Mouse (Mus musculus) right cerebral cortex, postnatal 36 days (tissue): Measurements from ENCODE around the gene Pknox2.
A peak's percentile ranks its signal among the peaks of the same experiment; 100 is the strongest.

Source experiments
- DNase-seq, 2 experiments: peaks; one replicate each; pipeline ENCODE4 v3.0.0; 2022; ENCODE audit warnings: low spot score in 2 of 2, mixed read lengths in 1 of 2

The Pknox2 gene

DNA sequence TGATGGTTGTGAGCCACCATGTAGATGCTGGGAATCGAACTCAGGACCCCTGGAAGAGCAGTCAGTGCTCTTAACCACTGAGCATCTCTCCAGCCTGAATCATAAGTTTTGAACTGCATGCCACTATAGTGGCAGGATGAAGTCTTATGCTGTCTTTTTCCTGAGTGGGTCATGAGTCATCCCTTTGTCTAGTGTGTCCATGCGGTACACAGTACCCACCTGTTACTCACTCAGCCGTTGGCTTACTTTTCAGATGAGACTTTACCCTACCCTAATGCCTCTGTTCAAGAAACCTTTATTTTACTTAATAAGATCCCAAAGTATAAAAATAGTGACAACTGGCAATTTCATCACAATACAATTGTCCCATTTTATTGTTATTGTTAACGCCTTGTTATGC is 95.5 kb downstream of the Pknox2 start:
- no peak for DNase-seq

DNA sequence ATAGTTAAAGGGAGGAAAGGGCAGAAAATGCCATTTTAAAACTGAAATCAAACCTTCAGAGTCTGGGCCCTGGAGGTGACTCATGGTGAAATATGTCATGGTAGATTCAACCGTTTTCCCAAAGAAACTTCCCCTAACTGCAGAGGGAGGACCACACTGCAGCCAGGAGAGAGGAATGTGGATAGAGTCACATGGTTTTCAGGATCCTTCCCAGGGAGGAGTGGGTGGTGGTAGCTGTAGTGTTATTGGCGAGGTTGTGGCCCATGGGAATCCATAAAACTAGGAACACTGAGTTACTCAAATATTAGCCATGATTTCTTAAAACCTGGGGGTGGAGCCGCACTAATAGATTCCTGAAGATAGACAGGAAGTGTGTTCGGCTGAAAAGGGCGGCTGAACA is 99.7 kb downstream of the Pknox2 start:
- DNase-seq = no peak

DNA sequence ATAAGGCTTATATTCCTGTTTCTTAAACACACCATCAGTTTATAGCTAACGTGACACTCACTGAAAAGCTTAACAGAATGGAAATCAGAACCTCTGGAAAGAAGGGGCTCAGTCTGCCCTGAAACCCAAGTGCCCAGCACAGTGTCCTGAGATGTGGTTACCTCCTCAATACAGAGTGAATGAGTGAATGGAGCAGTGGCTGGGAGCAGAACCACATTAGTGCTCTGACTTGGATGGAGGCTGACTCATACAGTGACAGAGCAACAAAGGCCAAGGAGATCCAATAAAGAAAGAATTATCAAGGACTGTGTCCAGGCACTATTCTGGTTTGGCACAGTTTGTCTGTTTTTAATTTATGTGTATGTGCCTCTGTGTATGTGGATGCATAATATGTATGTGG is 101.3 kb downstream of the Pknox2 start:
- DNase-seq = no peak

DNA sequence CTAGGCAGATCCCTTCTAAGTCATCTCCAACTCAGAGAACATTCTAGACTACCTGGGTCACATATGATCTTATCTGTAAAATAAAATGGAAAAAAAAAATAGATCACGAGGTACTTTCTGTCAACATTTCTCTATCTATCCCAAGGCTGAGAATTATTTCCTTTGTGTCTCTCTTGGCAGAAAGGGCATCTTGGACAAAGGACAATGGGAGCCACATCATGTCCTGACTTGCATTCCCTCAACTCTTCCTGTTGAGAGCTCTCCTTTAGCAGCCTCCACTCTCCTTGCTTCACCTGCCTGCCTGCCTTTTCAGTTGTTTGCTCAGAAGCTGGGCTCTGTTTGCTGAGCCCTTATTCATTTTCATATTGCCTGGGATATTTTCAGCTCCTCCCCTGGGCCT is 103.0 kb downstream of the Pknox2 start:
- DNase-seq = no peak

DNA sequence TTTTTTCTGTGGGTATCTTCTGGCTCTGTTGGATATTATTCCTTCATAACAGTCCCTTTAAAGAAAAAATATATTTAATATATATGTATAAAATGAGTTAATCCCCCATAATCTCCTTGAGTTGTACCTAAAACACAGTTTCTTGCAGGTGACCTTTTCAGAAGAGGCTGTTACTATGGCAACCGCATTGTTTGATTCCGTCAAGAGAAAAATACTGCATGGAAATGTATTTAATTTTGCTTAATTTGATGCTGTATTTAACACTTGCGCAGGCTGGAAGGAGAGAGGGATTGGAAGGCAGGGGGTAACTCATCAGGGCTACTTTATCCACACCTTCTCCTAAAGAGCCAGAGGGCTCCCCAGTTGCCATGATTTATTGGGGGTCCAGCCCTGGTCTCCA is 108.3 kb downstream of the Pknox2 start:
- no peak for DNase-seq

DNA sequence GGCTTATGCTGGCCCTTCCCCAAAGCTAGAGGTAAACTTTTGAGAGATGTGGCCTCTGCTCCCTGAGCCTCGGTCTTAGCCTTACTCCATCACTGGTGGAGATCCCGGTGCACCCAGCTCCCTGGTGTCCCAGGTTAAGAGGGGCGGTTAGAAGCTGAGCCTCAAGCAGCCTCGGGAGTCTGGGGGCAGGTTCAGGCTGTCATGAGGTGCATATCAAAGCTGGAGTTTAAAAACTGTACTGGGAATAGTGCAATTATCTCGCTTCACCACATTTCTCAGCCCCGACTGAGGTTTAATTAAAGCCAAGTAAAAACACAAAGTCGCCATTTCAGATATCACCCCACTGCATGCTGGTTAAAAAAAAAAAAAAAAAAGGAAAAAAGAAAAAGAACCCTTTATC is 108.8 kb downstream of the Pknox2 start:
- no peak for DNase-seq

DNA sequence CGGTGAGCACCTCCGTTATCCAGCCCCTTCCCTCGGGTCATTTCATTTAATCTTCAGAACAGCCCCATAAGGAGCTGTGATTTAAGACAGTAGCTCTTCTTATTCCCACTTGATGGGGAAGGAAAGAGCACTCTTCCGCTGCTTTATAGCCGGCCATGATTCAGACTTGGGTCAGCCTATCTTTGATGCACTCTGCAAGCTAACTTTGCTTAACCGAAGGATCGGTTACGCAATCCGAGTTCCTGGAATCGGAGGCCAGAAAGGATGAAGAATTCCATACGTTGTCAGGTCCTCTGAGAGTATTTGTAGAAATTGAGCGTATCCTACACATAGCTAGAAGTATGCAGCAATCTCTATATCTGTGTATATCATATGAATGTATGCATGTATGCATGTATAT is 109.8 kb downstream of the Pknox2 start:
- no peak for DNase-seq

DNA sequence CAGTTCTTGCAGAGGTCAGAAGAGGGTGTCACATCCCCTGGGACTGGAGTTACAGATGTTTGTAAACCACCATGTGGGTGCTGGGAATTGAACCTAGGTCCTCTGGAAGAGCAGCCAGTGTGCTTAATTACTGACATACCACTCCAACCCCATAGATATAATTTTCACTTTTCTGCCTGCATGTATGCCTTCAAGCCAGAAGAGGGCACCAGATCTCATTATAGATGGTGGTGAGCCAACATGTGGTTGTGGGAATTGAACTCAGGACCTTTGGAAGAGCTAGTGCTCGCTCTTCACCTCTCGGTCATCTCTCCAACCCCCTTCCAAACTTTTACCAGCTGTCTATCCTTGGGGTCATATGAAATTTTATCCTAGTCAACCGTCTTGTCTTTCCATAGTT is 112.0 kb downstream of the Pknox2 start:
- DNase-seq = no peak

DNA sequence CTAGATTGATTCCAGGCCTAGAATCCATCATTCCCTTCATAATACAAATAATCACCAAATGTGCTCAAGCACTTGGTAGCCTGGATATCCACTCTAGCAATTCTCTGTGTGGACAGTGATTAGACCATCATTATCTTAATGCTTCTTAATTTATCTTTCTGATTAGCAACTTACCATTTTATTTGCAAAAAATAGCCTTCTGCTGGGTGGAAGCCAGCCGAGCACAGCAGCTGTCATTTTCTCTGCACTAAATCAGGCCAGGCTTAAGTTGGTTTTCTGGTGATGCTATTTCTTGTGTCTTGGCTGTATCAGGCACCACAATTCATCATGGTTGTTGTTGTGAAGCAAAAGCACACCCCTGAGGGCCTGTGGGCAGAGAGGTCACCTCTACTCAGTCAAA is 112.9 kb downstream of the Pknox2 start:
- DNase-seq = no peak

DNA sequence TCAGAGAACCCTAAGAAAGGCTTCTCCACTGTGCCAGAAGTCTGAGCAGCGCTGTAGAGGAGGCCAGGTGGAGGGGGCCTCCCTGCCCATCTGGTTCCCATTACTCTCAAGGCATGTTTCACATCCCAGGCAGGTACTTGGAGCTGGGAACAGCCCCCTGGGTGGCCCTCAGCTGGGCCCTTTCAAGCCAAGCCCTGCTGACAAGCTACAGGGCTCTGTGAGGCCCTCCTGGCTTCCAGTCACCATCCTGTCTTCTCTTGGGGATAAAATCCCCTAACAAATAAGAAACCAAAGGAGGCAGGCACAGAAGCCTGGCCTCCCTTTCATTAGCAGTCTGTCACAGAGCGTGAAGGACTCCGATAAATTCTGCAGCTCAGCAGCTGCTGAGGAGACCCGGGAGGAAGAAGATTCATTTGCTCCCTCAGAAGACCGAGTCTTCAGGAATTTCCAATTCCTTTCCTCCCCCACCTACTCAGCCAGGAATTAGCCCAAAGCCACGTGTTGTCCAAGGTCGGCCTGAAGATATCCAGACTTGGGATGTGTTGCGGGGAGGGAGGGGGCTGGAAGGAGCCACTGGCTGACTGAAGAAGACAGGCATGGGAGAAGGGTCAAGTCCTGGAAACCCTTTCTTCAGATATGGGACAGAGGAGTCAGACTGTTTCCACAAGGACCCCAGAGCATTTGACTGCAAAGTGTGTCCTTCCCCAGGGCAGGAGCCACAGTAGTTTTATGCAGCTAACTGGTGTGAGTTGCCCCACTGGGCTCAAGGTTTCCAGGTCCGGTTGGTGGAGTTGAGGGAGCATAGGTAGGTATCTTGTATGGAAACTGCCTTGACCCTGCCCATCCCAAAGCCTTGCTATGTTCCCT is 116.6 kb downstream of the Pknox2 start:
- DNase-seq = no peak

DNA sequence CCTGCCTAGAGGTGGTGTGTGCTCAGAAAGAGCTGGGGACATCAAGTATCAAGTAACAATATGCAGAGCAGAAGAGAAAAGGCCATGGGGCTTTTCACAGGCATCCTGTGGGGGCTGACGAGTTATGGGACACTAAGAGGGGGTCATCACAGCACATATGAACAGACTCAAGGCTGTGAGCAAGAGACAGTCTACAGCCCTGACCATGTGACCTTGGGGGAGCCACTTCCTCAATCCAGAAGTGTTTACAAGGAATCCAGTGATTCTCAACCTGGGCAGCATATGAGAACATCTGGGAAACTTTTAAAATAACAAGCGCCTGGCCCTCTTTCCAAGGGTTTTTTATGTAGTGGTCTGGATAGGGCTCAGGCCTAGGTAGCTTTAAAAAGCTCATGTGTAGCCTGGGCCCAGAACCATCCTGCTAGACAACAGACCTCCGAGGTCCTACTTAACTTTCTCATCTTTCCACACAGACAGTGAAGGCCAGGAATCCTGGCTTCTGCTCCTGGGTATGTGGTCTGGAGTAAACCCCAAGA is 117.3 kb downstream of the Pknox2 start:
- no peak for DNase-seq

DNA sequence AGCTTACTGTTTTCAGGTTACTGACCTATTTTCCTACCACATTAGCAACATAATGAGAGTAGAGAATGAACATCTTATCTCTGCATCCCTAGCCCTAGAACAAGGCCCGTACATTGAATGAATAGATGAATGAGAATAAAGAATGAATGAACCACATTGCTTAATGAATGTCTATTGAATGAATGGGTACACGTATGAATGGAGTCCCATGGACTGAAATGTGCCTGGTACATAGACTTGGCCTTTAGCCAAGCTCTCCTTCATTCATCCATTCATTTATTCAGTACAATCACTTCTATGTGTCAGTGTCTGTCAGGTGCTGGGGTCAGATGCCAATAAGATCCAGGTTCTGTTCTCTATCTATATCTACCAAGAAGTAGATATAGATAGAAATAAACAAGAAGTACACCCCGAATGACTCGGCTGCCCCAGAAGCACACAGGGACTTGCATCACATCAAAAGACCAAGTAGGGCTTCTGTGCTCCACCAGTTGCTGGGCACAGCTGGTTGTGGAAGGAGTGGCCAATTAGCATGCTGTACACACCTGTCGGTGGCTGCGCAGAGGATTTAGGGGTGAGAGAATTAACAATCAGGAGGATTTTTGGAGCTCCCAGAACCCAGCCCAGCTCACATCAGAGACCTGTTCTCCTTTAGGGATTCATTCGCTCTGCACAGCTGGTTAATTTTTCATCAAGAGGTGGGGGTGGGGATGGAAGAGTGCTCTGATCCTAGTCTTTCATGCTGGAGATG is 119.2 kb downstream of the Pknox2 start:
- no peak for DNase-seq

DNA sequence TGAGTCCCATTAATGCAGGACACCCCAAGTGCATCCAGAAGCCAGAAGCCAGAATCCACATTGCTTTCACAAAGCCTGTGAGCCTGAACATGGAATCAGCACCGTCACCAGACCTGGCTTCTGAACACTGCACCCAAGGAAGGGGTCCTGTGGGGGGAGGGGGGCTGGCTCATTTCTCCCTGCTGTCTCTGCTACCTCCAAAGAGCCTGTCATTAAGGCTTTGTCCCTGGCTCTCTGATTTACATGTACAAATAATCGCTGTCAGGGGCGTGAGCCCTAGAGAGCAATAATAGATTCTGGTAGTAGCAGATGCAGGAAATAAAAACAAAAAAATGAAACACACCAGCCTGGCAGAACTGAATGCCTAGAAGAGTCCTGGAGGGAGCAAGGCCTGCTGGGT is 121.3 kb downstream of the Pknox2 start:
- no peak for DNase-seq

DNA sequence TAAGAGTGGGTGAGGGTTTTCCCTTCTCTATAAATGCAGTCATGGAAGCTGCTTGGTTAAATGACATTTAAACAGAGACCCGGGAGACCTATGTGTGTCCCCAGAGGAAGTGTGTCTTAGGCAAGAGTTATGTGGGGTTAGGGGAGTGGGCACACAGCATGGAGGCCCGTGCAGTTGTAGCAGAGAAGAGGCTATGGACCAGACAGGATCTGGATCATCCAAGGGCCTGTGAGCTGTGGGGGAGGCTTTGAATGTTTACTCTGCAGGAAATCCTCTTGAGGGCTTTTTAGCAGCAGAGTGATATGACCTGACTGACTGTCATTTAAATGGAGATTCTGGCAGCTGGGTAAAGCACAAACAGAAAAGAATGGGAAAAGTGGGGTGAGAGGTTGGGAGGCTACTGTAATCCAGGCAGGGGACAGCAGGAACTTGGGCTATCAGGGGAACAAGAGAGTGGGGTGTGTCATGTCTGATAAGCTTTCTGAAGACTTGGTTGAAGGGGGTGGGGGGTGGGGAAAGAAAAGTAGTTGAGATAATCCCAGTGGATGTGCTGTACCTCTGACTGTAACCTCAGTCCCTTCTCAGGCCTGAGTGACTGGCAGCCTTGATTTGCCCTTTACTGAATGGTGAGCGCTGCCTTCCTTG is 125.5 kb downstream of the Pknox2 start:
- no peak for DNase-seq

DNA sequence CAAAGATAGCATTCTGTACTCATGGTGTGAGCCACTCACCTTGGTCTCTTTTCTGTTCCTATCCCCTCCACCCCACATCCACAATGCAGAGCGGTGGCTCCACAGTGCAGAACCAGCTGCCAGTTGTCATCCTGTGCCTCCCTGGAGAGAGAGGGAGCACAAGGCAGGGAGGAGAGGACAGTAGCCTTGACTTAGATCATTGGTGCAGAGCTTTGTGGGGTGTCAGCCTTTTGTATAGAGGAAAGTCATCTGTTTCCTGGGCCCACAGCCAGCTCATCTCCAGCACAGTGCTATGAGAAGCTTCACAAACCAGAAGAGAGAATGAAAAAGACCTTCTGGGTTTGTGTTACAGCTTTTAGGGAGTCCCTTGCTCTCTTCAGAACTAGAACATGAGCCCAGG is 129.1 kb downstream of the Pknox2 start:
- DNase-seq = peak; percentile 34 to 71

DNA sequence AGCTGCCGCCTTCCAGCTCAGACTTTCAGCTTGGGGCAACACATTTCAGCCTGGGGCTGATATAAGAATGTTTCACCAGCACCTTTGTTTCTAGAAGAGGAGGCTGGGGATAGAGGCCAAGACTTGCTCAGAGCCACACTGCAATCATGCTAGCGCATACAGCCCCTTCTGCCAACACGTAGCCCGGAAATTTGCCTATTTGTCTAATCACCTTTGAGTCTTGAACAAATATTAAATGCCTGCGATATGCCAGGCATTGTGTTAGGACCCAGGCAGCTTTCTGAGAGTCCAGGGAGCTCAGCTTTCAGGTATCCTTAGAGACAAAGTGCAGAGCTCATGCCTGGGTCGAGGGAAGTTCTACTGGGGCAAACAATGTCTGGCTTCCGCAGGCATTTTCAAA is 130.0 kb downstream of the Pknox2 start:
- no peak for DNase-seq

DNA sequence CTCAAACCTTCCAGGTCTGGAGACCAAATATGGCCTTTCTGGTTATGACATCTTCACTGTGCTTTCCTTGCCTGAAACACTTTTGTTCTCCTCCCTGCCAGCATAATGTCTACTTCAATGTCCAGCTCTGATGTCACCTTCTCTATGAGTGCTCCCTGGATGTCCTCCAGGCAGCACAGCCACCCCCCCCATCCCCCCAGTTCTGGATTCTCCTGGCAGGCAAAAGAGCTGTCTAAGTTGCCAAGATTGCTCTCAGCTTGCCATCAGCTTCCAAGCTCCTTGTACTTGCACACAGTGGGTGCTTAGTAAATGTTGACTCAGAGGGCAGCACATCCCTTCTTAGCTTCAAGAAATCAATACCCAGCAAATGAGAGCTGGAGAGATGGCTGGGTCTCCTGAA is 131.0 kb downstream of the Pknox2 start:
- no peak for DNase-seq

DNA sequence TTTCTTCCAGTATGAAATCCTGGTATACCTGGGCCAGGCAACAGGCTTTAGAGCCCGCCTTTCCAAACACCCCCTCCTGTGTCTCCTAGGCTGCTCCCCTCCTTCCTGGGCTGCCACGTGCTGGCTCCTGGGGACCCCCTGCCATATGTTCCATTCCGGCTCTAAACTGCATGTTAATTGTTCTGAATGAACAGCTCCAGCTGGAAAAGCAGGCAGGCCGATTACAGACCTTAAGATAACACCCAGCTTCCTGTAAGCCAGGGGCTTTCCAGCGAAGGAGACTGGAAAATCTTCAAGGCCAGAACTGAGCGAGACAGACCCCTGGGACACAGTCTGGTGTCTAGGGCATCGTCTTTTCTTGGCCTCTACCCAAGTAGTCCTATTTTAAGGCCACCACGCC is 133.6 kb downstream of the Pknox2 start:
- no peak for DNase-seq

DNA sequence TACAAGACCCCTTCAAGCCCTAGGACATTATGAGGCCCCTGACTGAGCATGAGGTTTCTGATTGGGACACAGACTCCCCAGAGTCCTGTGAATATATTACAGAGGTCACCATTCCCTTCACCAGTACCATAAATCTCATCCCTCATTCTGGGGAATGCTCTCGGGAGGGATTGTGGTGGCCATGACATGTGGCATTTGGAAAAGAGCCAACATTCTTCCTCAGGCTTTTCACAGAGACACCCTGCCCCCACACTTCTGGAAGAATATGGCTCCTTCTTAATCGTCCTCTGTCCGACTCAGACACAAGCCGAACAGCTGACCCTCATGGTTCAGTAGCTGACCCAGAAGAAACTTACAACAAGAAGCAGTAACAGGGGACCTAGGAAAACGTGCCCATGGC is 139.1 kb downstream of the Pknox2 start:
- DNase-seq = no peak

DNA sequence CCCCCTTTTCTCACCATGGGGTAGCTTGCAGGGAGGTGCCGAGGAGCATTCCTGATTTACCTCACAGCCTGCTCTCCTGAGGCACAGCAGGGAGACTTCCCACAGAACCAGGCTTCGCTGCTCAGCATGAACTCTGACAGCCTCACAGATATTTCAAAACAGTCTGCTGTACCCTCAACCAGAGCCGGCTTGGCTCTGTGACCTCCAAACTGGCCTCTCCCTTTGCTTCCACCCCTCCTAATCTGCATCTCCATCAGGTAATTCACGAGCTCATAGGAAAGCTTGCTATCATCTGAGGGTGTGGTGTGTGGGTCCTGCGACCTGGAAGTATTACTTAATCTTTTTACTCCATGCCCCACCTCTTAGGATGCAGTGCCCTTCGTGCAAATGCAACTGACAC is 142.5 kb downstream of the Pknox2 start:
- no peak for DNase-seq

DNA sequence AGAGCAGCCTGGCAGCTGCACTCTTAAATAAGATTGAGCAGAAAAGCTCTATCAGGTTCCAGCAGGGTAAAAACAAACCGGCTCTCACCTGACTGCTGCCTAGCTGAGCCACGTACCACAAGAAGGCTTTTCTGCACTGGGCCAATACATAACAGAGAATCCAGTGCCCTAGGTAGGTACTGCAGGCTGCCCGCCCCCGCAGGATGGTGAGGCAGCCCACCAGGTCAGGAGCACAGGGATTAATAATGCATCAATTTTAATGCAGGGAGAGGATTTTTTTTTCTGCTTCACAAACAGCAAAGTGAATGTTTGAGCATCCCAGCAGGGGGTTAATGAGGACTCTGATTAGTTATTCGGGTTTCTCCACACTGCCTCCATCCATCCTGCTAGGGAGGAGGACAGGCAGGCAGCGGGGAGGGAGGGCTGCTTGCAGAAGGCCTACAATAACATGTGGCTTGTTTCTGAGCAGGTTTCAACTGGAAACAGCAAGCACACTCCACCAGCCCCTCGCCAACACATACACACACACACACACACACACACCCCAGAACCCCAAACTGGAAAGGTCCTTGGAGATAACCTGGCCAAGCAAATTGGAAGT is 145.2 kb downstream of the Pknox2 start:
- DNase-seq = no peak

DNA sequence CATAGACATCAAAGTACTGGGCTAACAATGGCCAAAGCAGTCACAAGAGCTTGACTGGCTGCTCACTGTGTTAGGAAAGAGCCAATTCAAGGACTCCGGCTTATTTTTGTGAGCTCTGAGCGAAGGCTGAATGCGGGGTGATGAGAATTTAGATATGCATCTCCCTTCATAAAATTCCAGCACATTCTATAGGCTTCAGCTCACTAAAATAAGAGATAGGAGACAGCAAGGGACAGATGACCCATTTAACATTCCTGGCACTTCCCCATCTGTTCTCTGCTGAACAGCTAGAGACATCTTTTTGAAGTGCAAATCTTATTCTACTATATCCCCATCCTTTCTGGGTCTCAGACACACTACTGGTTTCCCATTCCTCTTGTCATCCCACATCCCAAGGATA is 147.8 kb downstream of the Pknox2 start:
- no peak for DNase-seq
